Mouse (Mus musculus) cerebellum, postnatal 14 days (tissue): ENCODE measurements at regions not wholly inside any gene's neighbourhood (a gene's known extent, or its start where the extent isn't known, plus 50 kb on each side); places are given as distances from the start of the nearest gene placed in this dataset.

Experiments used
- DNase-seq, 2 experiments: peaks; one replicate each; pipeline ENCODE4 v3.0.0; 2021; ENCODE audit warnings: mixed read lengths in 2 of 2

GRCm38 (mm10) chr5:91198620-91199019 lies 59.2 kb downstream of the Areg start:
- peak; percentile 53 to 60 for DNase-seq

GRCm38 (mm10) chr5:91200448-91200847 lies 61.0 kb downstream of the Areg start:
- DNase-seq = no peak

GRCm38 (mm10) chr5:91204225-91205005 lies 65.0 kb downstream of the Areg start:
- no peak for DNase-seq

- DNase-seq = no peak
Measured at GRCm38 (mm10) chr5:91205350-91205880, 66.0 kb downstream of the Areg start.

- DNase-seq = no peak
Measured at GRCm38 (mm10) chr5:91206569-91207490, 67.4 kb downstream of the Areg start.

- DNase-seq = no peak
Measured at GRCm38 (mm10) chr5:91220174-91220573, 80.8 kb downstream of the Areg start.

GRCm38 (mm10) chr5:91241656-91242055 lies 102.3 kb downstream of the Areg start:
- DNase-seq = no peak

GRCm38 (mm10) chr5:91247444-91247843 lies 108.0 kb downstream of the Areg start:
- DNase-seq = no peak

- no peak for DNase-seq
Measured at GRCm38 (mm10) chr5:91261895-91262294, 122.5 kb downstream of the Areg start.

GRCm38 (mm10) chr5:91262526-91262925 lies 123.1 kb downstream of the Areg start:
- DNase-seq = no peak

GRCm38 (mm10) chr5:91270747-91271146 lies 131.3 kb downstream of the Areg start:
- DNase-seq = peak; percentile 1 to 2

- no peak for DNase-seq
Measured at GRCm38 (mm10) chr5:91271416-91271815, 131.4 kb downstream of the Btc start.

- DNase-seq = no peak
Measured at GRCm38 (mm10) chr5:91274411-91274810, 128.4 kb downstream of the Btc start.

GRCm38 (mm10) chr5:91278466-91278865 lies 124.3 kb downstream of the Btc start:
- DNase-seq = no peak

GRCm38 (mm10) chr5:91279464-91279863 lies 123.3 kb downstream of the Btc start:
- DNase-seq = no peak

GRCm38 (mm10) chr5:91282969-91283368 lies 119.8 kb downstream of the Btc start:
- DNase-seq = no peak

GRCm38 (mm10) chr5:91293073-91293472 lies 109.7 kb downstream of the Btc start:
- DNase-seq = no peak

- DNase-seq = no peak
Measured at GRCm38 (mm10) chr5:91294957-91295356, 107.8 kb downstream of the Btc start.

GRCm38 (mm10) chr5:91297068-91297467 lies 105.7 kb downstream of the Btc start:
- no peak for DNase-seq

GRCm38 (mm10) chr5:91302114-91302513 lies 100.7 kb downstream of the Btc start:
- DNase-seq = no peak

GRCm38 (mm10) chr5:91302943-91303342 lies 99.9 kb downstream of the Btc start:
- no peak for DNase-seq

- no peak for DNase-seq
Measured at GRCm38 (mm10) chr5:91303702-91304101, 99.1 kb downstream of the Btc start.

- peak in 1 of 2 experiments; percentile 3 for DNase-seq
Measured at GRCm38 (mm10) chr5:91307031-91307430, 95.8 kb downstream of the Btc start.
